In the genomic region with DNA sequence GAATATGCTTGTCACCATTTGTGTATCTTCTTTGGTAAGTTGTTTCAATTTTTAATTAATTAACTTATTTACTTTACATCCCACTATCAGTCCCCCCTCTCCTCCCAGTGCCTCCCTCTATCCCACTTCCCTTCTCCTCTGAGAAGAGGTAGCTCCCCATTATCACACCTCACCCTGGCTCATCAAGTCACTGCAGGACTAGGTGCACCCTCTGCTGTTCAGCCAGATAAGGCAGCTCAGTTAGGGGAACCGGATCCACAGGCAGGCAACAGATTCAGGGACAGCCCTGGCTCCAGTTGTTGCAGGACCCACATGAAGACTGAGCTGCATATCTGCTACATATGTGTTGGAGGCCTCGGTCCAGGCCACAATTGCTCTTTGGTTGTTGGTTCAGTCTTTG, we compare ENCODE assay signal across 14 mouse cellular contexts.
"Had no signal": no experiment of that assay in that cellular context is flagged by ENCODE, and none has a peak within 500 bp of the region (broad histone marks: within the 10 kb centered on the region; RNA-seq: fewer than 3 reads in every experiment).

No protein-coding gene starts in this region.

- H3K9ac ChIP-seq: midbrain, embryonic 12.5 days had no signal

- H3K4me2 ChIP-seq: midbrain, embryonic 12.5 days had no signal

- H3K4me1 ChIP-seq: megakaryocyte, embryonic 14.5 days; midbrain, embryonic 12.5 days had no signal

- DNase-seq: kidney, adult 18-20 months; kidney, postnatal 10 days; kidney, postnatal 4 days; left cerebral cortex, postnatal 4 days; lung, adult 2 months; lung, postnatal 36 days; right cerebral cortex, postnatal 14 days; thymus, adult 18-20 months; thymus, postnatal 14 days had no signal

- H3K4me3 ChIP-seq: layer of hippocampus, adult 2 months; megakaryocyte, embryonic 14.5 days; midbrain, embryonic 12.5 days had no signal

- ATAC-seq: lung, postnatal 0 days; midbrain, embryonic 16.5 days had no signal

- H3K27ac ChIP-seq: layer of hippocampus, adult 2 months; midbrain, embryonic 12.5 days had no signal

- H3K27me3 ChIP-seq: megakaryocyte, embryonic 14.5 days; midbrain, embryonic 12.5 days had no signal

- H3K9me3 ChIP-seq: midbrain, embryonic 12.5 days had no signal
